Mouse (Mus musculus) bone marrow, adult 2 months (tissue): ENCODE data around the gene Cadm2.

Source experiments
- CTCF ChIP-seq: fragments of 200-500 bp; IDR thresholded peaks from 2 replicates; pipeline ENCODE4 v1.5.1; 2011; ENCODE audit warnings: low read length, control low read depth; ENCODE audit not compliant: control insufficient read depth, insufficient read depth
- POLR2A ChIP-seq: fragments of 200-500 bp; IDR thresholded peaks from 2 replicates; pipeline ENCODE4 v1.6.1; 2011; ENCODE audit warnings: low read depth, mild to moderate bottlenecking, control low read depth, low read length, borderline replicate concordance; ENCODE audit not compliant: control insufficient read depth

DNA sequence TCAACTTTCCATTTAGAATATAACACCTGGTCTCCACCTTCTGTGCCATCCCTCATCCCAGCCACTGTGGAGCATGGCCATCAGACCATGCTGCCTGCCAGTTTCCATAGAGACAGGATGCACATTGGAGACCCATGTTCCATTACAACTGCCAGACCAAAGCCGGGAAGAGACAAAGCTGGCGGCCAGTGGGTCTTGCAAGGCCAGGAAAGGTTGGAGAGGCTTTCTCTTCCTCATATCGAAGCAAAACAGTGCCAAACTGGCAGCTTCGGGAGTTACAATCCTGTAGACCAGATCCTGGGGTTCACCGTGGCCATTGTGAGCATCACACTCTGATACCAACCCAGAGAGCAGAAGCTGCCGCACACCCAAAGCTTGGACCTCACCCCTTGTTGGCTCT lies 728.3 kb downstream of the Cadm2 start:
- TF ChIP-seq CTCF (no peak), POLR2A (no peak)
